In the genomic region with DNA sequence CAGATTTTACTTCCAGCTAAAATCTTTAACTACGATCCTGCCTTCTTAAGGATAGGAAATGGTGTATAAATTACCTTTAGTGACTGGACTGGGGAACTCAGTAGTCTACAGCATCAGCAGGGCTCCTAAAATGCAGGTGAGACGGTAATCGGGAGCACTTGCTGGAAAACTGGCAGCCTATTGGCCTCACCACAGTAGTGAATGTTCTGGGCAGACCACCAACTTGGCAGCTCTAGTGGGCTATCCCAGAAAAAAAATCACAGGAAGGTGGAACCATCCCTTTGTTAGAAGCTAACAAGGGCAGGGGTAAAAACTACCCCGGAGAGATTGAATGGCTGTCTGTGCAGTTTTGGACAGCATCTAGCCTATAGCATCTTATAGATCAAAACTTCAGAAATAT, we compare ENCODE assay signal across 25 mouse cellular contexts.
"Had no signal": no experiment of that assay in that cellular context is flagged by ENCODE, and none has a peak within 500 bp of the region (broad histone marks: within the 10 kb centered on the region; RNA-seq: fewer than 3 reads in every experiment).

No protein-coding gene starts in this region.

- H3K4me1 ChIP-seq: kidney, embryonic 15.5 days; limb, embryonic 10.5 days; limb, embryonic 13.5 days; liver, embryonic 12.5 days; liver, embryonic 15.5 days; lung, embryonic 15.5 days; megakaryocyte, embryonic 14.5 days; neural tube, embryonic 12.5 days; neural tube, embryonic 15.5 days had no signal

- DNase-seq: kidney, postnatal 10 days; kidney, postnatal 36 days; layer of hippocampus, postnatal 36 days; liver; lung, adult 18-20 months; lung, postnatal 10 days; lung, postnatal 36 days; midbrain, embryonic 14.5 days; right cerebral cortex, adult 18-20 months; right cerebral cortex, postnatal 14 days; right cerebral cortex, postnatal 4 days; thymus, adult 2 months; thymus, postnatal 14 days; thymus, postnatal 4 days had no signal

- H3K4me3 ChIP-seq: kidney, embryonic 15.5 days; limb, embryonic 10.5 days; limb, embryonic 13.5 days; liver, embryonic 12.5 days; liver, embryonic 15.5 days; lung, embryonic 15.5 days; megakaryocyte, embryonic 14.5 days; neural tube, embryonic 12.5 days; neural tube, embryonic 15.5 days had no signal

- H3K27ac ChIP-seq: kidney, embryonic 15.5 days; limb, embryonic 10.5 days; limb, embryonic 13.5 days; liver, embryonic 12.5 days; liver, embryonic 15.5 days; lung, embryonic 15.5 days; neural tube, embryonic 12.5 days; neural tube, embryonic 15.5 days; stomach, postnatal 0 days had no signal

- H3K9me3 ChIP-seq: kidney, embryonic 15.5 days; limb, embryonic 10.5 days; limb, embryonic 13.5 days; liver, embryonic 12.5 days; liver, embryonic 15.5 days; lung, embryonic 15.5 days; megakaryocyte, embryonic 14.5 days; neural tube, embryonic 12.5 days; neural tube, embryonic 15.5 days had no signal

- H3K4me2 ChIP-seq: kidney, embryonic 15.5 days; limb, embryonic 13.5 days; liver, embryonic 12.5 days; liver, embryonic 15.5 days; lung, embryonic 15.5 days; midbrain, embryonic 11.5 days; neural tube, embryonic 12.5 days; neural tube, embryonic 15.5 days had no signal

- H3K9ac ChIP-seq: kidney, embryonic 15.5 days; limb, embryonic 13.5 days; liver, embryonic 12.5 days; liver, embryonic 15.5 days; lung, embryonic 15.5 days; neural tube, embryonic 12.5 days; neural tube, embryonic 15.5 days had no signal

- ATAC-seq: liver, embryonic 12.5 days had no signal

- H3K27me3 ChIP-seq: kidney, embryonic 15.5 days; limb, embryonic 13.5 days; liver, embryonic 12.5 days; liver, embryonic 15.5 days; lung, embryonic 15.5 days; megakaryocyte, embryonic 14.5 days; neural tube, embryonic 12.5 days; neural tube, embryonic 15.5 days had no signal

- H3K36me3 ChIP-seq: kidney, embryonic 15.5 days; limb, embryonic 10.5 days; limb, embryonic 13.5 days; liver, embryonic 12.5 days; liver, embryonic 15.5 days; lung, embryonic 15.5 days; neural tube, embryonic 12.5 days; neural tube, embryonic 15.5 days had no signal
